Mouse (Mus musculus): ENCODE results near the gene 5031439G07Rik. TPM values are rescaled to one million over a fixed set of nuclear protein-coding genes. Genes with fewer than 3 reads are reported as not detected.

5031439G07Rik gene
- polyA plus RNA-seq, 1 experiment from 2014 or later = 8.1 TPM

GRCm38 (mm10) chr15:85026197-85026596 is 37.8 kb upstream of the 5031439G07Rik start:
- WGBS (ENCODE audit: insufficient replicate concordance) = 66% methylated on average over 4 of the region's 4 CpGs
- H3K4me2 ChIP-seq = no peak overlapping the region
- no peaks in the 10 kb centered on the region for H3K9me3 ChIP-seq (replicated peaks; ENCODE audit: control insufficient read depth, low read length)
- H3K9ac ChIP-seq (ENCODE audit: low read depth, low read length) = no peak overlapping the region
- no peaks in the 10 kb centered on the region for H3K36me3 ChIP-seq (ENCODE audit: control insufficient read depth, insufficient read depth, low read length)
- H3K27me3 ChIP-seq (ENCODE audit: control insufficient read depth, insufficient read depth, low read length) = no peaks in the 10 kb centered on the region
- no peak overlapping the region for H3K4me3 ChIP-seq (ENCODE audit: low read depth, low read length)
- no peak overlapping the region for H3K27ac ChIP-seq (ENCODE audit: low read depth, low read length)
- H3K4me1 ChIP-seq (ENCODE audit: control insufficient read depth, insufficient read depth, low read length) = no peaks in the 10 kb centered on the region
- no peak for ATAC-seq (replicated peaks; ENCODE audit: insufficient number of reproducible peaks, low FRiP score, low TSS enrichment)

GRCm38 (mm10) chr15:85022211-85022610 is 33.9 kb upstream of the 5031439G07Rik start:
- WGBS (ENCODE audit: insufficient replicate concordance) = 77% methylated on average over 4 of the region's 4 CpGs
- no peak for ATAC-seq (replicated peaks; ENCODE audit: insufficient number of reproducible peaks, low FRiP score, low TSS enrichment)
- Histone ChIP-seq H3K4me3 (ENCODE audit: low read depth, low read length) (no peak overlapping the region), H3K36me3 (ENCODE audit: control insufficient read depth, insufficient read depth, low read length) (no peaks in the 10 kb centered on the region), H3K9ac (ENCODE audit: low read depth, low read length) (no peak overlapping the region), H3K27me3 (ENCODE audit: control insufficient read depth, insufficient read depth, low read length) (peaks cover 11% of the 10 kb centered on the region), H3K4me1 (ENCODE audit: control insufficient read depth, insufficient read depth, low read length) (no peaks in the 10 kb centered on the region), H3K27ac (ENCODE audit: low read depth, low read length) (no peak overlapping the region), H3K4me2 (no peak overlapping the region), H3K9me3 (replicated peaks; ENCODE audit: control insufficient read depth, low read length) (no peaks in the 10 kb centered on the region)

GRCm38 (mm10) chr15:85016951-85017664 is 28.8 kb upstream of the 5031439G07Rik start, which contains the start of gene Upk3a:
TSS of gene Upk3a (plus strand) at chr15:85017141.
- WGBS (ENCODE audit: insufficient replicate concordance) = 5% methylated on average over 21 of the region's 21 CpGs
- peaks cover 15% of the 10 kb centered on the region for H3K27me3 ChIP-seq (ENCODE audit: control insufficient read depth, insufficient read depth, low read length)
- peaks cover 16% of the 10 kb centered on the region for H3K4me1 ChIP-seq (ENCODE audit: control insufficient read depth, insufficient read depth, low read length)
- no peaks in the 10 kb centered on the region for H3K36me3 ChIP-seq (ENCODE audit: control insufficient read depth, insufficient read depth, low read length)
- H3K4me3 ChIP-seq (ENCODE audit: low read depth, low read length) = no peak within 1 kb of the TSS
- peak within 1 kb of the TSS; percentile 25 for H3K4me2 ChIP-seq
- no peak for ATAC-seq (replicated peaks; ENCODE audit: insufficient number of reproducible peaks, low FRiP score, low TSS enrichment)
- H3K9me3 ChIP-seq (replicated peaks; ENCODE audit: control insufficient read depth, low read length) = no peaks in the 10 kb centered on the region
- H3K9ac ChIP-seq (ENCODE audit: low read depth, low read length) = 0 out of 2 replicates have a peak within 1 kb of the TSS, but pooled peaks have one; percentile 6
- no peak within 1 kb of the TSS for H3K27ac ChIP-seq (ENCODE audit: low read depth, low read length)

- Histone ChIP-seq H3K9ac (ENCODE audit: low read depth, low read length) (no peak overlapping the region), H3K36me3 (ENCODE audit: control insufficient read depth, insufficient read depth, low read length) (no peaks in the 10 kb centered on the region), H3K4me1 (ENCODE audit: control insufficient read depth, insufficient read depth, low read length) (peaks cover 21% of the 10 kb centered on the region), H3K27me3 (ENCODE audit: control insufficient read depth, insufficient read depth, low read length) (peaks cover 15% of the 10 kb centered on the region), H3K4me2 (no peak overlapping the region), H3K4me3 (ENCODE audit: low read depth, low read length) (no peak overlapping the region), H3K27ac (ENCODE audit: low read depth, low read length) (no peak overlapping the region), H3K9me3 (replicated peaks; ENCODE audit: control insufficient read depth, low read length) (no peaks in the 10 kb centered on the region)
- no peak for ATAC-seq (replicated peaks; ENCODE audit: insufficient number of reproducible peaks, low FRiP score, low TSS enrichment)
- 59% methylated on average over 11 of the region's 11 CpGs for WGBS (ENCODE audit: insufficient replicate concordance)
Observed at GRCm38 (mm10) chr15:85015771-85016170, 27.4 kb upstream of the 5031439G07Rik start.

GRCm38 (mm10) chr15:85012662-85013054 is 24.3 kb upstream of the 5031439G07Rik start:
- no peaks in the 10 kb centered on the region for H3K36me3 ChIP-seq (ENCODE audit: control insufficient read depth, insufficient read depth, low read length)
- H3K4me1 ChIP-seq (ENCODE audit: control insufficient read depth, insufficient read depth, low read length) = peaks cover 21% of the 10 kb centered on the region
- H3K9ac ChIP-seq (ENCODE audit: low read depth, low read length) = no peak overlapping the region
- no peak overlapping the region for H3K27ac ChIP-seq (ENCODE audit: low read depth, low read length)
- no peaks in the 10 kb centered on the region for H3K9me3 ChIP-seq (replicated peaks; ENCODE audit: control insufficient read depth, low read length)
- 27% methylated on average over 2 of the region's 2 CpGs for WGBS (ENCODE audit: insufficient replicate concordance)
- peak overlapping the region; percentile 29; the same call in 1 of the 2 replicates for H3K4me2 ChIP-seq
- H3K4me3 ChIP-seq (ENCODE audit: low read depth, low read length) = no peak overlapping the region
- no peak for ATAC-seq (replicated peaks; ENCODE audit: insufficient number of reproducible peaks, low FRiP score, low TSS enrichment)
- H3K27me3 ChIP-seq (ENCODE audit: control insufficient read depth, insufficient read depth, low read length) = peaks cover 6% of the 10 kb centered on the region

- no peak for ATAC-seq (replicated peaks; ENCODE audit: insufficient number of reproducible peaks, low FRiP score, low TSS enrichment)
- peak overlapping the region; percentile 52; the same call in 1 of the 2 replicates for H3K9ac ChIP-seq (ENCODE audit: low read depth, low read length)
- peak overlapping the region; percentile 29 for H3K4me2 ChIP-seq
- H3K27ac ChIP-seq (ENCODE audit: low read depth, low read length) = 0 out of 2 replicates have a peak overlapping the region, but pooled peaks have one; percentile 10
- no peaks in the 10 kb centered on the region for H3K36me3 ChIP-seq (ENCODE audit: control insufficient read depth, insufficient read depth, low read length)
- no peak overlapping the region for H3K4me3 ChIP-seq (ENCODE audit: low read depth, low read length)
- 28% methylated on average over 19 of the region's 19 CpGs for WGBS (ENCODE audit: insufficient replicate concordance)
- H3K4me1 ChIP-seq (ENCODE audit: control insufficient read depth, insufficient read depth, low read length) = peaks cover 21% of the 10 kb centered on the region
- H3K9me3 ChIP-seq (replicated peaks; ENCODE audit: control insufficient read depth, low read length) = no peaks in the 10 kb centered on the region
- peaks cover 3% of the 10 kb centered on the region for H3K27me3 ChIP-seq (ENCODE audit: control insufficient read depth, insufficient read depth, low read length)
Observed at GRCm38 (mm10) chr15:85011895-85012661, 23.7 kb upstream of the 5031439G07Rik start.

- H3K4me1 ChIP-seq (ENCODE audit: control insufficient read depth, insufficient read depth, low read length) = peaks cover 13% of the 10 kb centered on the region
- no peak for ATAC-seq (replicated peaks; ENCODE audit: insufficient number of reproducible peaks, low FRiP score, low TSS enrichment)
- H3K27ac ChIP-seq (ENCODE audit: low read depth, low read length) = no peak overlapping the region
- no peak overlapping the region for H3K9ac ChIP-seq (ENCODE audit: low read depth, low read length)
- no peak overlapping the region for H3K4me2 ChIP-seq
- H3K27me3 ChIP-seq (ENCODE audit: control insufficient read depth, insufficient read depth, low read length) = no peaks in the 10 kb centered on the region
- 56% methylated on average over 8 of the region's 8 CpGs for WGBS (ENCODE audit: insufficient replicate concordance)
- H3K36me3 ChIP-seq (ENCODE audit: control insufficient read depth, insufficient read depth, low read length) = no peaks in the 10 kb centered on the region
- H3K4me3 ChIP-seq (ENCODE audit: low read depth, low read length) = no peak overlapping the region
- no peaks in the 10 kb centered on the region for H3K9me3 ChIP-seq (replicated peaks; ENCODE audit: control insufficient read depth, low read length)
Observed at GRCm38 (mm10) chr15:85009666-85010065, 21.3 kb upstream of the 5031439G07Rik start.

GRCm38 (mm10) chr15:85000984-85001982 is 12.9 kb upstream of the 5031439G07Rik start:
- Histone ChIP-seq H3K4me1 (ENCODE audit: control insufficient read depth, insufficient read depth, low read length) (no peaks in the 10 kb centered on the region), H3K27me3 (ENCODE audit: control insufficient read depth, insufficient read depth, low read length) (no peaks in the 10 kb centered on the region; the same call in 1 of the 2 replicates), H3K27ac (ENCODE audit: low read depth, low read length) (no peak overlapping the region), H3K4me3 (ENCODE audit: low read depth, low read length) (no peak overlapping the region), H3K4me2 (no peak overlapping the region), H3K9ac (ENCODE audit: low read depth, low read length) (no peak overlapping the region), H3K9me3 (replicated peaks; ENCODE audit: control insufficient read depth, low read length) (no peaks in the 10 kb centered on the region), H3K36me3 (ENCODE audit: control insufficient read depth, insufficient read depth, low read length) (no peaks in the 10 kb centered on the region)
- ATAC-seq (replicated peaks; ENCODE audit: insufficient number of reproducible peaks, low FRiP score, low TSS enrichment) = no peak
- WGBS (ENCODE audit: insufficient replicate concordance) = 18% methylated on average over 29 of the region's 29 CpGs

Data from heart, embryonic 11.5 days (tissue).